In the genomic region with DNA sequence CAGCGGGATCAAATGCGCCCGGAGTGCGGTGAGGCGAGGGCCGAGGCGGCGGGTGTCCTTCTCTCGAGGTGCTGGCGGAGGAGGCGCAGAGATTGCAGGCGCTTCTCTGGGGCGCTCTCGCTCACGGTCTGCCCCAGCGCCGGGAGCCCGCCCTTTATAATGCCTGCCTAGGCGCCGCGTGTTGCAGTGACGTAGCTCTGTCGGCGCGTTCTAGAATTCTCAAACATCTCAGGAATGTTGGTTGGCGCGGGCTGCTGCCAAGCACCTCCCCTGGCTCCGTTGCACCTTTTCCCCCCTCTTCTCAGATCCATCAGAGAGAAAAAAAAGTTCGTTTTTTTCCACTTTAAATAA, we compare ENCODE assay signal across 7 mouse cellular contexts. TPM values are rescaled to one million over a fixed set of nuclear protein-coding genes. Genes with fewer than 3 reads are reported as not detected.
DNase-seq lines count a peak whose midpoint lies in the region; ATAC-seq lines count a peak whose summit lies in the region.

A gene (minus strand): TSS at position 130 of the 351 bp plus-strand sequence.

- ATAC-seq in embryonic facial prominence, embryonic 11.5 days (replicated peaks; ENCODE audit: insufficient number of reproducible peaks, low FRiP score, low TSS enrichment, low read depth) = peak; percentile 50
- 0 out of 2 replicates have a peak, but pooled peaks have one; percentile 26 for ATAC-seq in liver, embryonic 11.5 days (replicated peaks; ENCODE audit: low FRiP score)
- ATAC-seq in neural tube, embryonic 12.5 days (ENCODE audit: low FRiP score, low read depth) = peak; percentile 49

- H3K4me3 ChIP-seq in embryonic facial prominence, embryonic 11.5 days (ENCODE audit: low read depth, low read length) = peak within 1 kb of the TSS; percentile 75
- peak within 1 kb of the TSS; percentile 57 for H3K4me3 ChIP-seq in liver, embryonic 11.5 days (ENCODE audit: low read depth, low read length)
- H3K4me3 ChIP-seq in neural tube, embryonic 12.5 days = peak within 1 kb of the TSS; percentile 48

- peak; percentile 70 for DNase-seq in adrenal gland, adult 8-10 months
- peak; percentile 94 for DNase-seq in embryonic facial prominence, embryonic 11.5 days (ENCODE audit: low spot score)
- peak; percentile 99 for DNase-seq in heart, adult 11 months
- DNase-seq in kidney, adult 11 months = peak; percentile 91
- DNase-seq in liver, embryonic 11.5 days (ENCODE audit: low spot score) = peak; percentile 72
- DNase-seq in urinary bladder, postnatal 25 days (ENCODE audit: low spot score) = peak; percentile 86

- H3K9ac ChIP-seq in embryonic facial prominence, embryonic 11.5 days (replicated peaks; ENCODE audit: low read length) = peak within 1 kb of the TSS; percentile 85
- peak within 1 kb of the TSS; percentile 59 for H3K9ac ChIP-seq in liver, embryonic 11.5 days (ENCODE audit: low read depth, low read length)
- H3K9ac ChIP-seq in neural tube, embryonic 12.5 days = peak within 1 kb of the TSS; percentile 79

- H3K27ac ChIP-seq in embryonic facial prominence, embryonic 11.5 days (replicated peaks; ENCODE audit: low read depth, low read length) = peak within 1 kb of the TSS; percentile 80
- peak within 1 kb of the TSS; percentile 55 for H3K27ac ChIP-seq in liver, embryonic 11.5 days (ENCODE audit: low read depth, low read length)
- H3K27ac ChIP-seq in neural tube, embryonic 12.5 days = peak within 1 kb of the TSS; percentile 23; the same call in 1 of the 2 replicates

- no peaks in the 10 kb centered on the region for H3K9me3 ChIP-seq in embryonic facial prominence, embryonic 11.5 days (replicated peaks; ENCODE audit: control insufficient read depth, low read length)
- H3K9me3 ChIP-seq in liver, embryonic 11.5 days (ENCODE audit: control insufficient read depth, low read length) = no peaks in the 10 kb centered on the region
- no peaks in the 10 kb centered on the region for H3K9me3 ChIP-seq in neural tube, embryonic 12.5 days

- H3K4me2 ChIP-seq in embryonic facial prominence, embryonic 11.5 days (ENCODE audit: low read depth, low read length) = peak within 1 kb of the TSS; percentile 79
- H3K4me2 ChIP-seq in liver, embryonic 11.5 days = peak within 1 kb of the TSS; percentile 82
- H3K4me2 ChIP-seq in neural tube, embryonic 12.5 days (replicated peaks) = peak within 1 kb of the TSS; percentile 88

- peaks cover 2% of the 10 kb centered on the region for H3K4me1 ChIP-seq in embryonic facial prominence, embryonic 11.5 days (ENCODE audit: control insufficient read depth, insufficient read depth, low read length)
- H3K4me1 ChIP-seq in liver, embryonic 11.5 days (replicated peaks; ENCODE audit: control insufficient read depth, insufficient read depth, low read length) = peaks cover 17% of the 10 kb centered on the region
- H3K4me1 ChIP-seq in neural tube, embryonic 12.5 days = peaks cover 52% of the 10 kb centered on the region

- WGBS in embryonic facial prominence, embryonic 11.5 days = 0% methylated on average over 29 of the region's 29 CpGs
- WGBS in liver, embryonic 11.5 days = under 1% methylated on average over 29 of the region's 29 CpGs
- under 1% methylated on average over 29 of the region's 29 CpGs for WGBS in neural tube, embryonic 12.5 days

- no peaks in the 10 kb centered on the region for H3K27me3 ChIP-seq in embryonic facial prominence, embryonic 11.5 days (ENCODE audit: control insufficient read depth, insufficient read depth, low read length)
- H3K27me3 ChIP-seq in liver, embryonic 11.5 days (replicated peaks; ENCODE audit: control insufficient read depth, insufficient read depth, low read length) = peaks cover 61% of the 10 kb centered on the region
- peaks cover 14% of the 10 kb centered on the region; the same call in 1 of the 2 replicates for H3K27me3 ChIP-seq in neural tube, embryonic 12.5 days (replicated peaks)

- no peaks in the 10 kb centered on the region for H3K36me3 ChIP-seq in embryonic facial prominence, embryonic 11.5 days (replicated peaks; ENCODE audit: control insufficient read depth, insufficient read depth, low read depth, low read length)
- H3K36me3 ChIP-seq in liver, embryonic 11.5 days (ENCODE audit: control insufficient read depth, insufficient read depth, low read length) = peaks cover 2% of the 10 kb centered on the region; the same call in 1 of the 2 replicates
- H3K36me3 ChIP-seq in neural tube, embryonic 12.5 days = no peaks in the 10 kb centered on the region

RNA-seq across cellular contexts. Expression of the gene that starts here (rescaled TPM):
- 10 to 100 TPM in 2 of 4 experiments, 1 to 10 TPM in 2; 7.9 to 16.9 (median 11.3) TPM for total RNA-seq in adrenal gland, adult 8-10 months (2022)
- polyA plus RNA-seq in embryonic facial prominence, embryonic 11.5 days (2014; fragmentation: Nextera tagmentation; extraction: Ambion mirVana) = 28.9 and 29.6 TPM in 2 replicates
- 14.2 and 16.4 TPM in 2 replicates for polyA plus RNA-seq in liver, embryonic 11.5 days (2014; fragmentation: Nextera tagmentation; extraction: Ambion mirVana)
- 20.2 and 25.4 TPM in 2 replicates for polyA plus RNA-seq in neural tube, embryonic 12.5 days (2016; fragmentation: Nextera tagmentation; extraction: Ambion mirVana)

Comparison
In these comparisons a context has a peak if more than half of its experiments do, and no peak if none do; other contexts are left out.
1. Peak in every context shown above with its lines: DNase-seq, ATAC-seq, H3K4me3 ChIP-seq and H3K27ac ChIP-seq.
2. H3K27ac ChIP-seq: peak in every context shown above with its lines; median percentile 80 in embryonic facial prominence, embryonic 11.5 days; 55 in liver, embryonic 11.5 days; 23 in neural tube, embryonic 12.5 days.